Mouse (Mus musculus) thymus, adult 2 months (tissue): ENCODE measurements around the gene Gigyf2.

Experiments
- CTCF ChIP-seq: fragments of 200-500 bp; IDR thresholded peaks from 2 replicates; pipeline ENCODE4 v1.5.1; 2012; ENCODE audit warnings: mild to moderate bottlenecking, control low read depth, low read length, moderate library complexity, borderline replicate concordance; ENCODE audit not compliant: control insufficient read depth, poor library complexity, insufficient read depth; ENCODE audit errors: extremely low read depth
- POLR2A ChIP-seq: fragments of 200-500 bp; IDR thresholded peaks from 2 replicates; pipeline ENCODE4 v1.6.1; 2012; ENCODE audit warnings: mild to moderate bottlenecking, low read length, control low read depth, moderate library complexity; ENCODE audit not compliant: control insufficient read depth, poor library complexity, insufficient read depth; ENCODE audit errors: extremely low read depth

GRCm38 (mm10) chr1:87418733-87419132 is 91.9 kb downstream of the Gigyf2 start:
- TF ChIP-seq POLR2A (no peak), CTCF (no peak)
